Mouse (Mus musculus): ENCODE measurements around the gene Tnfrsf13c. TPM values are rescaled to one million over a fixed set of nuclear protein-coding genes. Genes with fewer than 3 reads are reported as not detected.
A peak's percentile ranks its signal among the peaks of the same experiment; 100 is the strongest.

The Tnfrsf13c gene
- total RNA-seq, 2 experiments from 2014 or later, result not detected

DNA sequence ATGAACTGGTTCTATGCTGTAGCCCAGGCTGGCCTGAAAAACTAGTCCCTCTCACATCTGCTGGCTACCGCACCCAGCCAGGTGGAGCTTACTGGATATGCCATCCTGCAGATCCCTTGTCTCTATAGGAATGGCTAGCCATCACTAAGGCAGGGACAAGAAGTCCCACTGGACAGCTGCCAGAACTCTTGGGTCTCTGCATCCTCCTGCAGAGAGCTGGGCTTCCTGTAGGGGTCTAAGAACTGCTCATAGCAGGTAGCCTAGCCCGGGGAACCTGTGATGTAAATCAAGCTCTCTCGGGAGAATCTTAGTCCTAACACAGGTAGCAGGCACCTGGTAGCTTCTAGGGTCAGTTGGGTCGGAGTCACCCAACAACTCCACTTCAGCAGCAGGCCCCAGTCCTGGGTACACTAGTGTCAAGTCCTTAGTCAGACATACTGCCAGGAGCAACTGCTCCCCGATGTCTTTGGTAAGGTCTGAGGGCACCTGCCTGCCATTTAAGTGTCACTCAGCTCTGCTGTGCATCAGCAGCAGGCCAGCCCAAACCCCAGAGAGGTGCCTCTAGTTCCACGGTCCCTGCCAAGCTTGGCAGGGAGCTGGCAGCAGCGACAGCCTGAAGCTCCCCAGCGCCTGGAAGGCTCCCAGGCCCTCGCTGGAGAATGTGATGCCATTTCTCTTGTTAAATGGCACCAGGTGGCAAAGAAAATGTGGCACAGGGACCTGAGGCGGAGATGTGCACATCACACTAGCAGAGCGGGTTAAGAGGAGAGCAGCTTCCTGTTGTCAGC lies 7.6 kb upstream of the Tnfrsf13c start:
- DNase-seq, result peak in 1 of 2 experiments; percentile 26
- intact Hi-C loops (cut with DNase I), result no loop called here

GRCm38 (mm10) chr15:82231100-82231499 lies 6.9 kb upstream of the Tnfrsf13c start:
- intact Hi-C loops (cut with DNase I), result no loop called here
- no peak for DNase-seq

DNA sequence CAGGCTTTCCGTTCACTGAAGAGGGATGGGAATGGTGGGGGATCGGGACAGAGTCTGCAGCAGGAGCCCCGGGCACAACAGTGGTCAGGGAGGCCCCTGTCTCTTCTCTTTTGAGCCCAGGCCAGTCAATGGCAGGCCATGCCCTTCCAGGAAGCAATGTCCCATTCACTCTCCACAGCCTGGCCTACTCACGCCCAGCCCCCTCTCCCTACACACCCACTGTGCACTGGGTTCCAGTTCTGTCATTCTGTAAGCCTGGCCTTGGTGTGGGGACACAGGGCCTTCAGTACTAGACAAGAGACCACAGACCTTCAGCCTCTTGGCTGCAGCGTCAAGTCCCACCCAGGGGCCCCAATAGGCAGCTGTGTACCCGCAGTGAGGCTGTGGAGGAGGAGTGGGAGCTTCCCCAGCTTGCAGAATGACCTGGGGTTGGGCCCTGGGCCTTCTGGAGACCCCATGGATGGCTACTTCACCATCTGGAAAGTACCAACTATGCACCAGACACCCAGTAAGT lies 6.0 kb upstream of the Tnfrsf13c start:
- intact Hi-C loops (cut with DNase I), result no loop called here
- DNase-seq, result no peak

DNA sequence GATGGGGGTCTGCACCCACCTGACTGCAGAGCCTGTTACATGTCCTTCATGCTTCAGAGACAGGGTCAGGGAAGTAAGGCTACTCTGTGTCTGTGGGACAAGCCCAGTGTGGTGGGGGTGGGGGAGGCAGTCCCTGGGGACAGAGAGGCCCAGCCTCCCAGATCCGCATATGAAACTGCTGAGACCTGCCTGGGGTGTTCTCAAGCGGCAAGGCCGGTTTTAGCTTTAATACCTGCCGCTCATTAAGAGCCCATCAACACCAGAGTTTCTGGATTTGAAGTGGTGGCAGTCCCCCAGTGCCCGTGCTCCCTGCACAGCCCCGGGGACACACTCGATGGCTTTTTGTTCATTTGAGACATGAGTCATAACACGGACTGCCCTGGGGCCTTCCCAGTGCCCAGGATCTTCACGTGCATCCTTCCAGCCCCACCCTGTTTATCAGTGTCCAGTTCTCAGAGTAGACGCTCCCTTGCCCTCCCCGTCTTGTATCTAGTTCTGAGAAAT lies 5.4 kb upstream of the Tnfrsf13c start:
- intact Hi-C loops (cut with DNase I), result loop anchor here (5.0 kb wide), 1 partner anchor 57 kb away; no protein-coding TSS in a partner anchor
- DNase-seq, result no peak

GRCm38 (mm10) chr15:82225769-82226168 lies 1.6 kb upstream of the Tnfrsf13c start:
- DNase-seq, result no peak
- intact Hi-C loops (cut with DNase I), result loop anchor here (5.0 kb wide), 1 partner anchor 53 kb away; no protein-coding TSS in a partner anchor

GRCm38 (mm10) chr15:82224602-82225215 lies 540 bp upstream of the Tnfrsf13c start:
- intact Hi-C loops (cut with DNase I), result loop anchor here (5.0 kb wide), 1 partner anchor 52 kb away; no protein-coding TSS in a partner anchor

GRCm38 (mm10) chr15:82223251-82223650 lies 918 bp downstream of the Tnfrsf13c start:
- DNase-seq, result no peak
- intact Hi-C loops (cut with DNase I), result no loop called here

More at GRCm38 (mm10) chr15:82224602-82225215, 540 bp upstream of the Tnfrsf13c start:
- no peak for DNase-seq

GRCm38 (mm10) chr15:82221104-82221860 lies 2.9 kb downstream of the Tnfrsf13c start:
- intact Hi-C loops (cut with DNase I), result no loop called here
- no peak for DNase-seq

- DNase-seq, result no peak
- intact Hi-C loops (cut with DNase I), result no loop called here
Observed at GRCm38 (mm10) chr15:82220003-82220675, 4.0 kb downstream of the Tnfrsf13c start.

DNA sequence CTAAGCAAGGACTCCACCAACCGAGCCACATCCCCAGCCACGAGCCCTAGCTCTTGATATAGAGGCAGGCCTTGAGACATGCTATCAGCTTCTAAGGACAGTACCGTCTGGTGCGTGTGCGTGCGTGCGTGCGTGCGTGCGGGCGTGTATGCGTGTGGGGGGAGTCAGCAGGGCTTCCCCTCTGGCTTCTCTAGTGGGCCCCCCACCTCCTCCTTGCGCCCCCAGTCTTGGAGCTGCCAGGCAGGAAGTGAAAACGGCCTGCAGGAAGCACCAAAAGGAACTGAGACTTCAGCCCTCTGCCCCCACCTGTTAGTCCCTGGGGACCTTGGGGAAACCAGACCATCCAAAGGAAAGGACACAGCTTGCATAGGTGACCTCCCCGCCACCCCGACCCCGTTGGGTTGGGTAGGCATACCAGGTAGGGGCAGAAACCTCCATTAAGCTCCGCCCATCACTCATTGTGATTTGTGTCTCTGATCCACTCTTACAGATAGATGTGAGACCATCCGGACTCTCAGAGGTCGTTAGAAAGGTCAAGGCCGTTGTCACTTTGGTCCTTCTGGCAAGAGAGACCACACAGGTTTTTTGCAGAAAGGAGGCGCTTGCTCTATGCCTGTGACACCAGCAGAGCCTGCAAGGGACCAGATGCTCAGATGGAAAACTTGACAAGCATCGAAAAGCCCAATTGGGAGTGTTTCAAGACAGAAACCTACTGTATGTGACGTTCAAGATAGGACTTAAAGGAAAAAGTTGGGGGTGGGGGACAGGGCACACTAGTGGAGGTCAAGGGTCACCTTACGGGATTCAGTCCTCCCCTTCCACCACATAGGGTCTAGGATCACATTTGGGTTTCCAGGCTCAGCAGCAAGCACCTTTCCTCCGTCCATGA lies 5.1 kb downstream of the Tnfrsf13c start:
- intact Hi-C loops (cut with DNase I), result no loop called here
- no peak for DNase-seq

GRCm38 (mm10) chr15:82217980-82218379 lies 6.2 kb downstream of the Tnfrsf13c start:
- DNase-seq, result no peak
- intact Hi-C loops (cut with DNase I), result no loop called here

- no peak for DNase-seq
- intact Hi-C loops (cut with DNase I), result no loop called here
Observed at GRCm38 (mm10) chr15:82217039-82217438, 7.1 kb downstream of the Tnfrsf13c start.

DNA sequence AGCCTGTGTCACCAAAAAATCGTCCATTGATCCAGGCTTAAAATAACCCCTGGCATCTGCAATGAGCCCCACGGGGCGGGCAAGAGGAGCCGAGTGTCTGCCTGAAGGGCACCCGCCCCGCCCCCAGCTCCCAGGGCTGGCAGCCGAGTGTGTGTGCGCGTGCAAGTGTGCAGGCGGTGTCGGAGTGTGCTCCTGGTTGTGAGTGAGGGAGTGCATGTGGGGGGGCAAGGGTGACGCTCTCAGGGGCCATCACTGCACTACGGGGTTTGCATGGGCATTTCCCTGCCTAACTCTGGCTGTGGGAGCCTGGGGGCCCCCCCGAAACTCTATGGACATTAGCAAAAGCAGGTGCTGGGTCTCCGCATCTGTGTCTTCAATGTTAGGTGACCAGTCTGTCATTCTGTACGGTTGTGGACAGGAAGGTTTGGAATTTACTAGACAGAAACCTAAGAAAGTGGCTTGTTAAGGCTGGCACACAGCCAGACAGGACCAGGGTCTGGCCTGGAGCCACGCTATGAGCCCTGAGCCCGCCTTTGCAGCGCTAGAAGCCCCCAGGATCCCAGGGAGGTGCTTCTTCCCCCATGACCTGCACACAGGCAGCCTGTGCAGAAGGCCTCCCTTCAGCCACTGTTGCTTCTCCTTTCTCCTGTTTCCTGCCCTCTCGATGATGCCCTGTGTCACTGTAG lies 7.9 kb downstream of the Tnfrsf13c start:
- intact Hi-C loops (cut with DNase I), result no loop called here
- no peak for DNase-seq

GRCm38 (mm10) chr15:82215332-82216046 lies 8.7 kb downstream of the Tnfrsf13c start:
- no peak for DNase-seq
- intact Hi-C loops (cut with DNase I), result no loop called here

- intact Hi-C loops (cut with DNase I), result no loop called here
- no peak for DNase-seq
Observed at GRCm38 (mm10) chr15:82213222-82213621, 10.9 kb downstream of the Tnfrsf13c start.

- DNase-seq, result no peak
- intact Hi-C loops (cut with DNase I), result no loop called here
Observed at GRCm38 (mm10) chr15:82212752-82213063, 11.5 kb downstream of the Tnfrsf13c start, which contains the start of gene Shisa8. Gene Shisa8, minus strand, starts transcription at chr15:82212815.

DNA sequence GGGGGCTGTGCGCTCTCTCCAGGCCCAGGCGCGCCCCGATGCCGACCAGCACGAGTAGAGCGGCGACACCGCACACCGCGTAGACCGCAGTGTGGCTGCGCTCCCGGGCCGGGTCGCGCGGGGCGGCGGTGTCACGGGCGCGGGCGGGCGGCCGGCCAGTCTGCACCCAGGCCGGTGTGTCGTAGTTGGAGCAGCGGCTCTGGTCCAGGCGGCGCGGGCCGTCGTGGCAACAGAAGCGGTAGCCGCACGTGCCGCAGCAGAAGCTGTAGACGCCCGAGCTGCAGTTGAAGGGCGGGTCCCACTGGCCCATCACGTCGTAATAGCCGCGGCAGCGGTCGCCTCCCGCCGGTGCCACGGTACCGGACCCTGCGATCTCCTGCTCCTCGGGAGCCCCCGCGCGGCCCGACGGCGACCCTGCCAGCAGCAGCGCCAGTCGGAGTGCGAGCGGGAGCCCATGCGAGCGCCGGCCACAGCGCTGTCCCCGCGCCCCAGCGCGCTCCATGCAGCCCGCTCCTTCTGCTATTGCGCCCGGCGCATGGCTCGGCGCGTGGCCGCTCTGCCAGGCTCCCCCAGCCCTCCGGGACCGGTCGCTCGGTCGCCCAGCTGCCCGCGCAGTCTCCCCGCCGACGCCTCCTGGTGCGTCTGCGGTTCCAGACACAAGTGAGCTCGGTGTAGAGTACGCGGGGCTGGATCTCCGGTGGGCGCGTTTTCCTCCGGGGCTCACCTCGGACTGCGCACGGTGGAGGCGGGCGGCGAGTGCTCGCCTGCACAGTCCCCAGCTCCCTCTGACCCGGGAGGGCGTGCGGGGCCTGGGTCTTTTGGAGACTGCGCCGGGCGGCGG lies 12.0 kb downstream of the Tnfrsf13c start:
- intact Hi-C loops (cut with DNase I), result no loop called here
- no peak for DNase-seq

Measured in gastrocnemius, postnatal 36 days (tissue).